Mouse (Mus musculus) cerebellum, postnatal 25 days (tissue): ENCODE measurements at regions not wholly inside any gene's neighbourhood (a gene's known extent, or its start where the extent isn't known, plus 50 kb on each side); places are given as distances from the start of the nearest gene placed in this dataset.

Source experiments
- DNase-seq, 2 experiments: peaks; one replicate each; pipeline ENCODE4 v3.0.0; 2021; ENCODE audit warnings: mixed read lengths in 2 of 2

DNA sequence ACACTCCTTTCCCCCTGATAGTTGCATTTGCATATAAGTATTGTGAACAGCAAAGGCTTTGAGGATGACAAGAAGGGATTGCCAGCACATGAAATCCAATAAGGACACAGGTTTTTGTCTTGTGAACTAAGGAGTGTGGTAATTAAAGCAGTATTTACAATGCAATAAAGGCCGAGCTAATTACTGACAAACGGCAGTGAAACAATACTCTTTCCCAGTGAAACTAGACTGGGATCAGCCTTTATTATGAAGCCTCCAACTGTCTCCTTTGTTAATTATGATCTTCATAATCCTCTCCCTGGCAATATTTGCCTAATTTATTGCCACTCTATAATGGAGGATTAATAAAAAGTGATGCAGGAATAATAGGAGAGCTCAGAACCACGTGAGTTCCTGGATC is 704.2 kb upstream of the Api5 start:
- DNase-seq, result no peak

DNA sequence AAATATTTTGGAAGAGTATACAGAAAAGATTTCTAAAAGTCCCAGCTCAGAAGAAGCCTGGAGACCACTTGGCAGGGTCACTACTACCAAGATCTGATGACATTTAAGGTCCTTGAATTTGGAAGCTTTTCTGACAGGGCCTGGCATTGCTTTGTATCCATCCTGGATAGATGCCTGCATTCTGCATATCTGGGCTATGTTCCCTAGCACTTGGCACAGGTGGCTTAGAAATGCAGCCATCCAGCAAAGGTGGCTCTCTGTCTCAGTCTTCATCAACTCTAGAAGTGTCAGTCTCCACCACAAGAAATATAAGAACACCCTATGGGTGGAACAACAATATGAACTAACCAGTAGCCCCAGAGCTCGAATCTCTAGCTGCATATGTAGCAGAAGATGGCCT is 702.2 kb upstream of the Api5 start:
- peak; percentile 84 to 86 for DNase-seq

DNA sequence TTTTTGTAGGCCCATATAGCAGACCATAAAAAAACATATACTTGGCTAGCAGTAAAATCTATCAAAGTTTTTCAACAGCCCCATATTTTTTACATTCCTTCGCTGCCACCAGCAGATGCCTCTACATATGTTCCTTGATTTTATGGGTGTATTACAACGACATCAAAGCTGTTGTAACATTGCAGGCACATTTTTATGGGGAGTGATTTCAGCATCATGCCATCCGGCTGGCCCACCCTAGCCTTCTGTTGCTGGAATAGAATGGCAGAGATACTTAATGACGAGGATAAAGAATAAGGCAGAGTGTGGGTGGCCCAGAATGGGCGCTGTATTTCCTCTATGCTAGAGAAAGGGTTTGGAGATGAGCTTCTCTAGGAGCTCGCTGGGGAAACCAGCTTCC is 698.7 kb upstream of the Api5 start:
- DNase-seq, result no peak

DNA sequence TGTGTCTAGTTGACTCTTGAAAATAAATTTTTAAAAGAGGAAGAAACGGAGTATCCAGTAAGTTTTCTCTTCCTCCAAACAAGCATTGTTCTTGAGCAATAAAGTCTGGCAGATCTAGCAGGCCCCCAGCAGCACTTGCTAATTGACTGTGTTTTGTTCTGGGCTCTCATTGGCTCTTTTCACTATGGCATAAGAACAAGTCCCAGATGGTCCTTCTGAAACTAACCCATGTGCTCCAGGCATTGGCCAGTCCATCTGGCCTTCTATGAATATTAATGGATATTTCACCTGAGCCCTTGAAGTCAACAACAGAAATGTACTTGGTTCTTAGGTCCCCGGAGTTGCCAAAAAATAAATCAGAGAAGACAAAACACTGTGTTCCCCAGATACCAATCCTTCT is 693.2 kb upstream of the Api5 start:
- DNase-seq, result peak; percentile 39 to 61

DNA sequence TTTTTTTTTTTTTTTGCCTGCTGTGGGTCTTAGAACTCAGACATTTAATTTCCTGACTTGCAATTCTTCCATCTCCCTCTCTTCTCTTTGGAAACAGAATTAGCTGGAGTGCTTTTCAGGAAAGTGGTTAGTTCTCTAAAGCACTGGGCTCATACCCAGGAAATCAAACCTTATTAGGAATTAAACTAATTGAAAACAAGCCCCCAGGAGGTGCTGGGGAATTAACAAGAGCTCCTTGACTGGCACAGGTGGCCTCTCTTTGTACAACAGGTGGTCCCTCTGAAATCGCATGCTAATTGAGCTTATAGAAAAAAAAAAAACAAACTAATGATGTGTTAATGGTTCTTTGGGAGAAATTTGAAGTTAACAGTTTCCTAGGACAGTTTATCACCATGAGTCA is 690.8 kb upstream of the Api5 start:
- no peak for DNase-seq

DNA sequence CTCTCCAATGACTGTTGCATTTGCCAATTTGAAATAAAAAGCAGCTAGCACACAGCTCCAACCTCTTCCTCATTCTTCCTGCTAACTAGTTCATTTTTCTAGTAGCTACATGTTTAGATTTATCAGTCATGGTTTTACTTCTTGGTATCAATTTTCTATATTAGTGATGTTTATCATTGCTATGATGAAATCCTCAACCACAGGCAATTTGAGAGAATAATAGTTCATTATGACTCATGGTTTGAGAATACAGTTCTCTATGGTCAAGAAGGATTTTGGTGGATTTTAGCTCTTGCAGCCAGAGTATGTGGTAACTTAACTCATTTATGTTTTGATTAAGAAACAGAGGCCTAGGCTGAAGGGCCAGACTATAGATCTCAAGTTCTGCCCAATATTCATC is 681.6 kb upstream of the Api5 start:
- no peak for DNase-seq

DNA sequence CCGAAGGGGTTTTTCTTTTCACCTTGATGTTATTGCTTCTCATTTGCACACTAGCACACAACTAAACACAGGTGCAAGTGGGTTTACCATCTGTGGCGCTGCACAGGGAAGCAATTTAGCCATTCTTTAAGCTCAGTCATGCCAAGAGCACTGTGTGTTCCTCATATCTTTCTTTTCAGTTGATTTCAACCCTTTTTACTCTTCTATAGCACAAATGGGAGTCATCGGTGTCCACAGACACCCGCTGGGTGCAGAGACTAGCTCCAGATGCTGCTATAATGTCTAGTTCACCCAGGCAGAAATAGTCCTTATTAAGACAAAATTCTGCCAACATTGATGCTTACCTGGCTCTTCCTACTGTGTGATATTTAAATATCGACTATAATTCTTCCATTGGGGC is 659.1 kb upstream of the Api5 start:
- peak; percentile 17 to 31 for DNase-seq

DNA sequence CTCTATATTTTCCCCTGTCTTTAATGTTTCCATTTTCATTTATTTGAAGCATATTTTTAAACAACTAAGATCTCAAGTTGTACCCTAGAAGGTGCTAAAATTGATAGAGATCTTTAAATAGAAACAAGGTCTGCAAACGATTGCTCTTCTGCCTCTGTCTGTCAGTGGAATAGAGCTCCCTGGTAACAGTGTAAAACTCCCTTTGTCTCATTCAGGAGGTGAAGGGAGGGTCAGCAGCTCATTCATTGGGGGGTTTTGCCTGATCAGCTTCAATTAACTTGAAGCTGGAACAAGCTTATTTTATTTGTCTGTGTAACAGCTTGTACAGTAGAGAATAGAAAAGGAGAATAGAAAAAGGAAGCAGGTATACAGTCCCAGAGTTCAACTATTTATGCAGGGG is 616.7 kb upstream of the Api5 start:
- DNase-seq, result no peak

DNA sequence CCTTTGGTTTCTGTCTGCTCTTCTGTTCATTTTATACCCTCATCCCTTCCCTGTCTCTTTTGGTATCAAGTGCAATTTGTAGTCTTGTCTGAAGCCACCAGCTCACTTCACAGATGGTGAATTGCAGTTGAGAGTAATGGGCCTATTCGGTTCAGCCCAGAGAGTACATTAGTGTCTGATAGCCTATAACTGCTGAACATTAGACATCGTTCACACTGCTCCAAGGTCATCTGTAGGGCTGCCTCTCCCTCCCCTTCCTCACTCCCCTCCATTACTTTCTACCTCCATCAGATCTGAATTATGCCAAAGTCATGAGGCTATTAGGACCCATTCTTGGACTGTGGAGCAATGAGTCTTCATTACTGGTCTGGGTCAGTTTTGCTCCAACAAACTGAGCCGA is 615.9 kb upstream of the Api5 start:
- no peak for DNase-seq
